Mouse (Mus musculus) layer of hippocampus, adult 18-20 months (tissue): ENCODE results near the gene Gm17657. TPM values are rescaled to one million over a fixed set of nuclear protein-coding genes. Genes with fewer than 3 reads are reported as not detected.
"Not testable (repeated sequence)": the region's sequence is repeated elsewhere in the genome, so short reads cannot be mapped to it uniquely, and the experiment has no call there.

Experiments
- DNase-seq, 2 experiments: peaks; one replicate each; pipeline ENCODE4 v3.0.0; 2022; ENCODE audit warnings: low spot score in 2 of 2
- total RNA-seq, 2 experiments: library from RNA; stranded (reverse); gene quantifications; 2 replicates each; pipeline ENCODE4 v1.2.3; 2021

Gene Gm17657
- total RNA-seq, 2 experiments from 2014 or later, result not detected

DNA sequence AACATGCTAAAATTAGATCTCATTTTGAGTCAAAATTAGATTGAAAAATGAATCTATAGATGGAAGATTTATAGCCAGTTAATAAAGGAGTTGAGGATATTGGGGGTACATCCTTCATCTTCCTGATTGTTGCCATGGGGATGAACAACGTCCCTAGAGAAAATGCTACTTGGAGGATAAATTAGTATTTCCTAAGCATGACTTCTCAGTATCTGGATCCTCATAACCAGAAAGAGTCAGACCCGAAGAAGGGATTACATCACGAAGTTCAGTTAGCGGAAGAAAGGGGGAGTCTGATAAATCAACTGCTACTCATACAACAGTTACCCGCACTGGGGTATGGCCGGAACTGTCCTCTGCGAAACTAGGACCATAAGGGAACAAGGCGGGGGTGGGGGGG, 444 bp downstream of the Gm17657 start:
- no peak for DNase-seq

DNA sequence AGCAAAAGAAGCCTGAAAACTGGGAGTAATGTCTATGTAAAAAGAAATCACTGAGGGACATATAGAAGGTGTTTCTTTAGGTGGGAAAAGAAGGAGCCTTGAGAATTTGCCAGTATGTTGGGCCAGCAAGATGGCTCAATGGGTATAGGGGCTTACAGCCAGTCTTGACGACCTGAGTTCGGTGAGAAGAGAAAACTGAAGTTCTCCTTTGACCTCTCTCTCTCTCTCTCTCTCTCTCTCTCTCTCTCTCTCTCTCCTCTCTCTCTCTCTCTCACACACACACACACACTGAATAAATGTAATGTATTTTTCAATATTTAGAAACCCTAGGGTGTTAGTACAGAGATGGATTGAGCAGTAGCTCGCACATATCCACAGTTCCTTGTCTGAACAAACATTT, 944 bp downstream of the Gm17657 start:
- no peak for DNase-seq

DNA sequence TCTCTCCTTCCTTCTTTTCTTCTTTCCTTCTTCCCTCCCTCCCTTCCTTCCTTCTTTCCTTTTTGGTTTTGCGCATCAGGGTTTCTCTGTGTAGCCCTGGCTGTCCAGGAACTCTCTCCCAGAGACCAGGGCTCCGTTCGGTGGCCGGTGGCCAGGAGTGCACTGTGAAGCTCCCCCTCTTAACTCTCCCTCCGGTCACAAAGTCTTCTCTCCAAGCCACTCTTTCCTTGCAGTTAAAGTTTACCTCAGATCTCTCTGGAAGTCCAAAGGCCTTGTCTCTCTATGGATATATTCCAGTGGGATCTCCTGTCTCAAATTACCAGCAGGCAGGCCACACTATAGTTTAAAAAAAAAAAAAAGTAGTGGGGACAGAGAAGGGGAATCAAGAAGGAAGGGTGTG, 4.2 kb downstream of the Gm17657 start:
- no peak for DNase-seq

DNA sequence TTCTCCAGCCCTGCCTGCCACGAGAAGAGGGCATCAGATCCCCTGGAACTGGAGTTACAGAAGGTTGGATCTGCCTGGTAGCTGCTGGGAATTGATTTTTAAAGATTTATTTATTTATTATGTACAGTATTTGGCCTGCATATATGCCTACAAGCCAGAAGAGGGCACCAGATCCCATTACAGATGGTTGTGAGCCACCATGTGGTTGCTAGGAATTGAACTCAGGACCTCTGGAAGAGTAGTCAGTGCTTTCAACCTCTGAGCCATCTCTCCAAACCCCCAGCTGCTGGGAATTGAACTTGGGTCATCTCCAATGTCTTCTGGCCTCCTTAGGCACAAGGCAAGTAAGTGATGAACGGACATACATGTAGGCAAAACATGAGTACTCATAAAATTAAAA, 5.4 kb downstream of the Gm17657 start:
- no peak for DNase-seq

DNA sequence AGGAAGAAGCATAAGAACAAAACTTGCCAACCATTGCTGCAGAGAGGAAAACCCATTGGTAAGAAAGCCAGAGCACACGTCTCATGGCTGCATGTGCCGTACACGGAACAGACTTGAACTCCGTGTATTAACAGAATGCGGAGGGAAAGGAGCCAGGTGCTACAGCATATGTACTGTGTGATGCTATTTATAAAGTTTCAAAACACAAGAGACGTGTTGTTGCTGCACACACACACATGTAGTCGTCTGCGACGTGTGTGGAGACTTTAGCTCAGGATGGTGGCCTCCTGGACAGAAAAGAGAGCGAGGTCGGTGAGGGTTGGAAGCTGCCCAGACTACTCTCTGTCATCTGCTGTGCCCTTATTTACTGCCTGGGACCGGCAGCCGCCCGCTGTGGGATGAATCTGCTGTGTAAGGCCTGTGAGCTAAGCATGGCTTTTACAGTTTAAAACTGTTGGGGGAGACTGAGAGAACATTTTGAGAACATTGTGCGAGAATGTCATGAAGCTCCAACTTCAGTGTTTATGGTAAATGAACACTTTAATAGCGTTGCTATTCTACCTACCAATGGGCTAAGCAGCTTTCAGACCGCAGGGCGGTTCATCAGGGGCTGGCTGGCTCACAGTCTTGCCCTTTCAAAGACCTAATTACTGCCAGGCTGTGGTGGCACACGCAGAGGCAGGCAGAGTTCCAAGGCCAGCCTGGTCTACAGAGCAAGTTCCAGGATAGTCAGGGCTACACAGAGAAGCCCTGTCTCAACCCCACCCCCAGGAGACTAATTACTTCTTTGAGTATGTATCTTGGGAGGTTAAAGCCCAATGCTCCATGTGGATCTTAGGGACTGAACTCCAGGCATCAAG, 6.4 kb downstream of the Gm17657 start:
- DNase-seq, result peak; percentile 25 to 48

DNA sequence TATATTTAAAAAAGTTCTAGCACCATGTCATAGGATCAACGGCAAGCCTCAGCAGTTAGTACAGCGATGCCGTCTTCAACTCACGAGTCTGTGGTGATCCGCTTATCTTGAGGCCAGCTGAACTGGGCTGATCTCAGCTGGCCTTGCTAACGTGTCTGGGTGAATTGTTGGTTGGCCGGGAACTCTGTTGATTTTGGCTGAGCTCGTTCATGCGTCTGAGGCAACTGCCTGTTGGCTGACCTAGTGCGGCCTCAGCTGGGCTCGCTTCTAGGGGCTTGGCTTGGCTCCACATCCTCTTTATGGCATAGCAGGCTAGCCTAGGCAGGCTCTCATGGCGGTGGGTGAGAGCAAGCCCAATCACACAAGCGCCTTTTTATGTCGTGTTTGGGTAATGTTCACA, 8.0 kb downstream of the Gm17657 start:
- DNase-seq, result no peak

DNA sequence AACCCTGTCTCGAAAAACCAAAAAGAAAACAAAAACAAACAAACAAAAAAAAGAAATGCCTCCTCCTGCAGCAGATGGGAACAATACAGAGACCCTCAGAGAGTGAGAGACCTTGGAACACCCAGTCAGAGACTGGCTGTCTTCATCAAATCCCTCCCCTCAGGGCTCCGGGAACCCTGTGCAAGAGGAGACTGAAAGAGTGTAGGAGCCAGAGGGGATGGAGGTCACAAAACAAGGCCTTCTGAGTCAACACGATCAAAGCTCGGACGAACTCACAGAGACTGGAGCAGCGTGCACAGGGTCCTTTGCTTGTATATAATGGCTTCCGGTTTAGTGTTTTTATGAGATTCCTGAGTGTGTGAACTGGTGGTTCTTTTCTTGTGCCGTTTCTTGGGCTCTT, 9.0 kb downstream of the Gm17657 start:
- no peak for DNase-seq

DNA sequence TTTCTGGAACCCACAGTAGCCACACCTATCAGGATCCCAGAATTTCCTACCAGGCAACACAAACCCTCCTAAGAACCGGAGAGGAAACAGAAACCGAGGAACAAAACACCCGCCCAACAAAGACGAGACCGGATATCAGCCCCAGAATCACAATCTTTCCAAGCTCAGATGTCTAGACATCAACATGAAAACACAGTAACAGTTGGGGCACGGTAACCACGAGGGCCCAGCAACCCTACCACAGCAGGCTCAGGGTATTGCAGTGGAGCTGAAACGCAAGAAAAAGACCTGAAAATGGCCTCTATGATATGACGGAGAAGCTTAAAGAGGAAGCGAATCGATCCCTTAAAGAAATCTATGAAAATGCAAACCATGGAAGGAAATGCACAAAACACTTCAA, 15.6 kb downstream of the Gm17657 start:
- no peak for DNase-seq

DNA sequence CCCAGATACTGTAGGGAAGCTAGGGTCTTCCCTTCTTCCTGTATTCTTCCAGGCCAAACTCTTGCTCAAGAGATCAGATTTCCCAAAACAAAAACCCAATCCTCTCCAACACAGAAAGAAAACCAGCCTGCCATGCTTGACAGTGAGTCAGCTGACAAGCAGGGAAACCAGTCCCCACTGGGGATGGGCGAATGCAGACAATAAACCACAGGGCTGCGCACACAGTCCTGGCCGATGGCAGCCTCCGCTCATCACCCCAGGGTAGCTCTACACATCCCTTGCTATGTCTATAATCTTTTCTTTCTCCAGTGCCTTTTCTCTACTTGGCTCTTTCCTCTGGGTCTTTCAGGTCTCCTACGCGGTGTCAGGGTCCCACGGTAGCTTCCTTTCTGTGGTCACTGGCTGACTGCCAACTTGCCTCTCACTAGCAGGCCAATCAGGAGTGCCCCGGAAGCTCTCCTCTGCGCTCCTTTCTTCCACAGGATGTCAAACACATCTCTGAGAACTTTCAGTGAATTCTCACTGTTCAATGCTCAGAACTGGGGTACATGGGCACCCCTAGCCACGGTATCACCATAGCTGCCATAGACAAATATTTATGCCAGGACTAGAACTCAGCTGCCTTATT, 17.6 kb downstream of the Gm17657 start:
- no peak for DNase-seq

DNA sequence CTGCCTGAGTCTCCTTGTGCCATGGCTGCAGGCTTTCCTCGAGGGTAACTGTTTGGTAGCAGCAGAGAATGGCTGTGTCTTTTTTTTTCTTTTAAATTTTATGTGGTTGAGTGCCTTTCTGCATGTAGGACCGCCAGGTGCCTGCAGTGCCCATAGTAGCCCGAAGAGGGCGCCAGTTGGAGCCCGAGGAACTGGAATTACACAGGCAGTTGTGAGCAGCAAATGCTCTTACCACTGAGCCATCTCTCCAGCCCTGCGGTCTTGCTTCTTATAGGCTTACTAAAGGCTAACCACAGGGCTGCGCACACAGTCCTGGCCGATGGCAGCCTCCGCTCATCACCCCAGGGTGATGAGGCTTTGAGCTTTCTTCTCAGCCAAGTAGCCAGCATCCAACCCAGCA, 18.2 kb downstream of the Gm17657 start:
- DNase-seq, result no peak

DNA sequence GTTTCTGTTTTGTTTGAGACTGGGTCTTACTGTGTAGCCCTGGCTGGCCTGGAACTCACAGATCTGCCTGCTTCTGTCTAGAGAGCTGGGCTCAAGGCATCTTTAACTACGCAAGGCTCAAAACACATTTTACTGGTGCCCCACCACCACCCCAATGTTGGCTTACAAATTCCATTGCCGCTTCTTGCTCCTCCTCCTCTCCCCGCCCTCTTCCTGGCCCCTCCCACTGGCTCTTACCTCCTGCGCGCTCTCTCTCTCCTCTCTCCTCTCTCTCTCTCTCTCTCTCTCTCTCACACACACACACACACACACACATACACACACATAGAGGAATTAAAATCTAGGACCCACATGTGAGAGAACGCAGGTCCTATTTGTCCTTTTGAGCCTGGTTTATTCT, 18.9 kb downstream of the Gm17657 start:
- DNase-seq, result no peak

DNA sequence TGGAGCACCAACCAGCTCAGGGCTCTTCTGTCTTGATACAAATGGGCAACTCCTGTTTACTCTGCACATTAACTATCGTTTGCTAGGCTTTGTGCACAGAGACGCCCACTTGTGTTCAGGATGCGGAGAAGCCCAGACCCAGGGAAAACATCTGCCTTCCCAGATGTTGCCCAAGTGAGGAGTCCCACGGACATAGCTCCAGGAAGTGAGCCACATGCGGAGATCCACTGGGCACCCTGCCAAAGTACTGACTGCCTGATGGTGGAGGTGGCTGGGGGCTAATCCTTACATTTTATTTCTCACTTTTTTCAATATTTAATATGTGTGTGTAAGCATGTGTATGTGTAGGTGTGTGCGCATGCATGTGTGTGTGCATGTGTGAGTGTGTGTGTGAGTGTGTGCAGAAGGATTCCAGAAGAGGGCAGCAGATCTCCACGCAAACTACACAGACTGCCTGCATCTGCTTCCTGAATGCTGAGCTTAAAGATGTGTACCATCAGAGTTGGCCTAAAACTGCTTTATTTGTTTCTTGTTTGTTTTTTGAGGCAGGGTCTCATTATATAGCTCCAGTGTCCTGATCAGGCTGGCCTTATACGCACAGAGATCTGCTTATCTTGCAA, 20.8 kb downstream of the Gm17657 start:
- no peak for DNase-seq

DNA sequence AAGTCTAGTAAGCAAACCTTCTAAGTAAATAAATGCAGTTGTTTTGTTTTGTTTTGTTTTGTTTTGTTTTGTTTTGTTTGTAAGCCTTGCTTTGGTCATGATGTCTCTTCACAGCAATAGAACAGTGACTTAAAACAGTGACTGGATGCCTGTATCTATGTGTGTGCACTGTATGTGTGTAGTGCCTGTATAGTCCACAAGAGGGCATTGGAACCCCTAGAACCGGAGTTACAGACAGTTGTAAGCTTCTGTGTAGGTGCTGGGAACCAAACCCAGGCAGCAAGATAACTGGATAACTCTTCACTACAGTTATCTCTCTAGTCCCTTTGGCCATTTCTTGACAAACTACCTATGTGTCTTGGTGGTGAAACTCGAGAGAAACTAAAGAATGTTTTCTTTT, 23.8 kb downstream of the Gm17657 start:
- DNase-seq, result no peak

DNA sequence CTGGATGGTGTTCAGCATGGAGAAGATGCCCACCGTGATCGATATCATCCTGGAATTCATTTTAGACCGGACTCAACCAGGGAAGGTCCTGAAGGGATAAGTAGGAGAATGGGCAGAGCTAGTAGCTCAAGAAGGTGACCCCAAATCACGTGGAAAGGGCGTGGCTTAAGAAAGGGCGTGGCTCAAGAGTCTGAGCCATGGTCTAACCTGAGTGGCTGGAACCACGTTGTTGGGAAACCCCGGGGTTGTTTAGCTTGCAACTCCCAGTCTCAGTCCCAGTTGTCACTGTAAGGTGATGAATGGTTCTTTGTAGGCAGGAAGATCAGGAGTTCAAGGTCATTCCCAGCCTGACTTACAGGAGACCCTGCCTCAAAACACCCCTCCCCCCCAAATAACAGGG, 29.7 kb downstream of the Gm17657 start:
- DNase-seq, result no peak

DNA sequence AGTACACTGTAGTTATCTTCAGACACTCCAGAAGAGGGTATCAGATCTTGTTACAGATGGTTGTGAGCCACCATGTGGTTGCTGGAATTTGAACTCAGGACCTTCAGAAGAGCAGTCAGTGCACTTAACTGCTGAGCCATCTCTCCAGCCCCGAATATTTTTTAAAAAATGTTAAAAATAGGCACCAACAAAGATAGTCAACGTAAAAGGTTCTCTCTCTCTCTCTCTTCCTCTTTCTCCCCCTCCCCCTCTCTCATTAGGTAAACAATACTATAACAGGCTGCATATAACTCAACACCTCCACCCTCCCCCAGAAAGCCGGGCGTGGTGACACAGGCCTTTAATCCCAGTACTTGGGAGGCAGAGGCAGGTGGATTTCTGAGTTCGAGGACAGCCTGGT, 30.8 kb downstream of the Gm17657 start:
- not testable (repeated sequence) for DNase-seq

DNA sequence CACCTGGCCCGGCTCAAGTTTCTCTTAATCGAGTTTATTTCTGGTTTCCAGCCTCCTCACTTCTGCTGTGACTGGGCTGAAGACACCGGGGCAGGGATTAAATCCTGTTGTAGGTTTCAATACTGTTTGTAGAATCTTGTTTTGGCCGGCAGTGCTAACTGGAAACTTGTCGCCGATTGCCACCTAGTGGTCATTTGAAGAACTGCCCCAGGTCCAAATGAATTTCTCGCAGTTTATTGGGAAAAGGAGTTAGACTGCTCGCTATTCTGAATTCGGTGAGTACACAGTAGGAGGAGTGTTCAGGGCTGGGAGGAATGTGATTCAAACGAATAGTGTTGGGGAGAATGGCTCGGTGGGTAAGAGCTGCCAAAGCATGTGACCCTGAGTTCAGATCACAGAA, 35.0 kb downstream of the Gm17657 start:
- DNase-seq, result peak; percentile 68 to 92

DNA sequence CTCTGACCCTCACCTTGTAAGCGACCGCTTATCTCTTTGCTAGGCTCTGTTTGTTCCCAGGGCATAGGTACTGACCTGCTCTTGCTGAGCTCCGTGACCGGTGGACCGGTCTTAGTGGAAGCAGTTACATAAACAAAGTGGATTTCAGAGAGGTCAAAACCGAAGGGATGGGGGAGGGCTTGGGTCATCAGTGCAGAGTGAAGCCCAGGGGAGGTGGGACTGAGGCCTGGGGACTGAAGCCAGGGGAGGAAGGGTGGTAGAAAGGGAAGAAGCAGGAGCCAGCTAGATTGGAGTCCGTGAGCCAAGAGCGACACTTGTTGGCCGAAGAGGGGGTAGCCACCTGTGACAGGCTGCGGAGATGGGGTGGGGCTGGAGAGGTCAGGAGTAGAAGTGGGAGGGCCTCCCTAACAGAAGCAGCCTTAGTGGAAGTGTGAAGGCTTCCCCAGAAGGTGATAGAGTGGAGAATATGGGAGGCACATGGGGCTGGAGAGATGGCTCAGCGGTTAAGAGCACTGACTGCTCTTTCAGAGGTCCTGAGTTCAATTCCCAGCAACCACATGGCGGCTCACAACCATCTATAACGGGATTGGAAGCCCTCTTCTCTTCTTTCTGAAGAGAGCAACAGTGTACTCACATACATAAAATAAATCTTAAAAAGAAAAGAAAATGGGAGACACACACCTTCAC, 36.3 kb downstream of the Gm17657 start:
- no peak for DNase-seq

DNA sequence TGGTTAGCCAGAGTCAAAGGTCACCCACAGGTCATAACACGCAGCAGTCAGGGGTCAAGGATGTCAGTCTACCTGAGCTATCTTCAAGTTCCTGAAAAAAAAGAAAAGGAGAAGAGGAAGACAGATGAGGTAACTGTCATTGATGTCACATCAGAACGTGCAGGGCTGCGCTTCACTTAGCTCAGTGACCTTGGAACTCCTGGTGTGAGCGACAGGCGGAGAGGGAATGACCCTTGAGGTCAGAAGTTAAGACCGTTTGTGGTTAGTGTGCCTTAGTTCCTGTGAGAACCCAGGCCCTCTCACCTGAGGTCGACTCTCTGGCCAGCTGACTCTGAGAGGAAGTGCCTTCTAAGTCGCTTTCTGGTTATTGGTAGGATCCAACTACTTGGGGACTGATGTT, 38.7 kb downstream of the Gm17657 start:
- no peak for DNase-seq

DNA sequence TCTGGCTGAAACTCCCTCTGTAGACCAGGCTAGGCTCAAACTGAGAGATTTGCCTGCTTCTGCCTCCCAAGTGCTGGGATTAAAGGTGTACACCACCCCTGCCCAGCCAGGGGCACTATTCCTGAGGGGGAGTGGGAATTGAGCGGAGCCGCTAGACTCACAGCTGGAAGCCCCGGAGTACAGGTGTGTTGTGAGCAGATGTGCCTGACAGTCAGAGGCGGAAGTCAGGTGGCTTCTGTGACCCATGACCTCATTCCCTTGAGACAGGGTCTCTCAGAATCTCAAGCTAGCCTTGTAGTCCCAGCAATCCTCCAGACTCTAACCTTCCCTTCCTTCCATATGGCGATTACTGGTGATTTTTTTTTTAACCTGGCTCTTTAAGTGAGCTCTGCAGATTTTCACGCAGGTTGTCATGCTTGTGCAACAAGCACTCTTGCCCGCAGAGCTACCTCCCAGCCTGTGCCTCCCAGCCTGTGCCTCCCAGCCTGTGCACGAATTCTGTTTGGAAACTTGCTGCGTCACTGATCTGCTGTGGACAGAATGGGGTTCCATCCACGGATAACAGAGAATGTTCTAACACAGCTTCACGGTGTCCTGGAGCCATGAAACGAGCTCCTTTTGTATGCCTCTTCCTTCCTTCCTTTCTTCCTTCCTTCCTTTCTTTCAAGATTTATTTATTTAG, 40.4 kb downstream of the Gm17657 start:
- DNase-seq, result no peak

DNA sequence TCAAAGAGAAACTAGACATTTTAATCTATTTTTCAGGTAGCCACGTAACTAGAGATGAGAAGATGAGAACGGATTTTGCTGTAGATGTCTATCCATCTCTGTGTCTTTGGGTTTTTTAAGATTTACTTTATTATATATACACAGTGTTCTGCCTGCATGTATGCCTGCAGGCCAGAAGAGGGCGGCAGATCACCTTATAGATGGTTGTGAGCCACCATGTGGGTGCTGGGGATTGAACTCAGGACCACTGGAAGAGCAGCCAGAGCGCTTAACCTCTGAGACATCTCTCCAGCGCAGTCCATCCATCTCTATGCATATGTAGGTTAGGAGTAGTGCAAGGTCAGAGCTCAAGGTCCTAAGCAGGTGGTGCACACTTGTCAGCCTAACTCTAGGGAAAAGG, 45.7 kb downstream of the Gm17657 start:
- DNase-seq, result no peak
